Mouse (Mus musculus) frontal cortex, postnatal 36 days (tissue): Measurements from ENCODE around the gene Dbp.

Experiments
- DNase-seq, 2 experiments: peaks; one replicate each; pipeline ENCODE4 v3.0.0; 2022; ENCODE audit warnings: low spot score in 2 of 2

The Dbp gene

GRCm38 (mm10) chr7:45693921-45694591, 10.8 kb upstream of the Dbp start, which contains the start of gene Sec1:
Gene Sec1 (minus strand): TSS chr7:45694402.
- no peak for DNase-seq

GRCm38 (mm10) chr7:45695098-45695497, 9.8 kb upstream of the Dbp start:
- no peak for DNase-seq

GRCm38 (mm10) chr7:45697894-45698293, 7.0 kb upstream of the Dbp start:
- no peak for DNase-seq

- DNase-seq = no peak
Measured at GRCm38 (mm10) chr7:45699523-45700141, 5.3 kb upstream of the Dbp start, which contains the start of gene Car11. Gene Car11 (plus strand): TSS chr7:45699843.

GRCm38 (mm10) chr7:45700301-45701015, 4.4 kb upstream of the Dbp start:
- DNase-seq = peak; percentile 79 to 89

GRCm38 (mm10) chr7:45701072-45701471, 3.8 kb upstream of the Dbp start:
- DNase-seq = no peak

GRCm38 (mm10) chr7:45701607-45702006, 3.3 kb upstream of the Dbp start:
- DNase-seq = no peak

- no peak for DNase-seq
Measured at GRCm38 (mm10) chr7:45702316-45702715, 2.6 kb upstream of the Dbp start.

- no peak for DNase-seq
Measured at GRCm38 (mm10) chr7:45702809-45703520, 1.9 kb upstream of the Dbp start.

GRCm38 (mm10) chr7:45703521-45704033, 1.3 kb upstream of the Dbp start:
- DNase-seq = no peak

- DNase-seq = peak; percentile 72 to 87
Measured at GRCm38 (mm10) chr7:45704046-45704559, 785 bp upstream of the Dbp start.

GRCm38 (mm10) chr7:45705443-45705864, 566 bp downstream of the Dbp start:
- DNase-seq = no peak

GRCm38 (mm10) chr7:45705873-45706281, 989 bp downstream of the Dbp start:
- peak; percentile 70 to 84 for DNase-seq

GRCm38 (mm10) chr7:45706721-45707241, 1.9 kb downstream of the Dbp start:
- peak; percentile 75 to 83 for DNase-seq

- DNase-seq = peak; percentile 93 to 97
Measured at GRCm38 (mm10) chr7:45707375-45707967, 2.6 kb downstream of the Dbp start.

- DNase-seq = no peak
Measured at GRCm38 (mm10) chr7:45708221-45708761, 3.4 kb downstream of the Dbp start.

GRCm38 (mm10) chr7:45709036-45709435, 4.1 kb downstream of the Dbp start:
- no peak for DNase-seq

GRCm38 (mm10) chr7:45709677-45710355, 4.9 kb downstream of the Dbp start:
- no peak for DNase-seq

- DNase-seq = no peak
Measured at GRCm38 (mm10) chr7:45710477-45711191, 5.7 kb downstream of the Dbp start.
